Mouse (Mus musculus) bone marrow macrophage, adult 2 months (primary cell): ENCODE data around the gene Shtn1.

Experiments
- CTCF ChIP-seq: IDR thresholded peaks from 2 replicates; pipeline ENCODE4 v1.5.1; 2012; ENCODE audit warnings: low read depth, mild to moderate bottlenecking, low read length, moderate library complexity
- POLR2A ChIP-seq: IDR thresholded peaks from 2 replicates; pipeline ENCODE4 v1.6.1; 2012; ENCODE audit warnings: mild to moderate bottlenecking, low read depth, low read length, borderline replicate concordance

DNA sequence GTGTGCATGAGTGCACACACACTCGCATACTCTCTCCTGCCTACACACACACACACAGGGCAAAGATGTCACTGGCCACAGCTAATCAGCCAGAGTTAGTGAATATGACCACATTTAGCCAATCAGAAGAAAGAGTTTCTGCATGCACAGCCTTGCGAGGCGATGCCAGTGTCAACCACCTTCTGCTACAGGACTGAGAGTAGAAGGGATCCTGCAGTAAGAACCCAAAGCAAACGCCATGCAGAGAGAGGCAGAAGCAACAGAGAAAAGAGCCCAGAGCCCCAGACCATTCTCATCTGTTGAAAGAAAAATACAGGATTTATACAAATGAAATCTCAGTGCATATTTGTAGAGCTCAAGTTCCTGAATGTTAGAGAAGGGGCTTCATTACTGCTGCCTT, 37.1 kb downstream of the Shtn1 start:
- TF ChIP-seq POLR2A (no peak), CTCF (no peak)
